Mouse (Mus musculus) bone marrow, adult 2 months (tissue): ENCODE measurements at regions not wholly inside any gene's neighbourhood (a gene's known extent, or its start where the extent isn't known, plus 50 kb on each side); places are given as distances from the start of the nearest gene placed in this dataset.

Source experiments
- CTCF ChIP-seq: fragments of 200-500 bp; IDR thresholded peaks from 2 replicates; pipeline ENCODE4 v1.5.1; 2011; ENCODE audit warnings: low read length, control low read depth; ENCODE audit not compliant: control insufficient read depth, insufficient read depth
- POLR2A ChIP-seq: fragments of 200-500 bp; IDR thresholded peaks from 2 replicates; pipeline ENCODE4 v1.6.1; 2011; ENCODE audit warnings: low read depth, mild to moderate bottlenecking, control low read depth, low read length, borderline replicate concordance; ENCODE audit not compliant: control insufficient read depth

DNA sequence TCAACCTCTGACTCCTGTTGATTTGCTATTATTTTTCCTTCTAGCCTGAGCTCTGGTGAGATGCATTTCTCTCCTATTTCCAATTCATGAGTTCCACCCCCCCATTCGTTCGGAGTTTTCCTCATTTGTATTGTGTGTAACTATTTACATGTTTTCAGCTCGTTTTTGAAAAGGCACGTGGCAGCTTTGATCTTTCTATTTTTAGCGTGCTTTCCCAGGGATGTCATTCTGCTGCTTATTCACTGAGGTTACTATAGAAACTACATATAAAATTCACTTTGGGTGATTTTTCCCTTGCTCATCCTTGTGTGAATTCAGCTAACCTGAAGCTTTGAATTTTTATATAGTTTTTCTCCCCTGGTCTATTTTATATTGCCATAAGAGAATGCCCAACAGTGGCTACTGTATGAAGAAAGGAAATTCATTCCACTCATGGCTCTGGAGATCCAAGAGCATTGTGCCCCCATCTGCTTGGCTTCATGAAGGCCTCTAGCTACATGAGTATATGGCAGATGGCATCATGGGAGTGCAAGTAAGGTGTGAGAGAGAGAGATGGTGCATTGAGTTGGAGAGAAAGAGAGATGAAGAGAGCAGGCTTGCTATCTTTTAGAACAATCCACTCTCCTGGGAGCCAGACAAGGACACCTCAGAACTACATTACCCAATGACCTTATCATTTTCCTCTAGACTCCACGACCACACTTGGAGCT lies 160.2 kb upstream of the Sh3bp4 start:
- TF ChIP-seq CTCF = no peak
- TF ChIP-seq POLR2A = no peak
